Mouse (Mus musculus) olfactory bulb, adult 2 months (tissue): ENCODE measurements around the gene Timd2. TPM values are rescaled to one million over a fixed set of nuclear protein-coding genes. Genes with fewer than 3 reads are reported as not detected.
"Not testable (repeated sequence)": the region's sequence is repeated elsewhere in the genome, so short reads cannot be mapped to it uniquely, and the experiment has no call there.

Source experiments
- H3K27ac ChIP-seq: fragments of 200-500 bp; 2 replicates; pipeline ENCODE4 v1.5.1; 2012; ENCODE audit warnings: low read depth, low read length; ENCODE audit not compliant: insufficient read depth
- H3K4me1 ChIP-seq: fragments of 200-500 bp; 2 replicates; pipeline ENCODE4 v1.6.1; 2012; ENCODE audit warnings: low read length; ENCODE audit not compliant: control insufficient read depth, insufficient read depth
- H3K4me3 ChIP-seq: fragments of 200-500 bp; 2 replicates; pipeline ENCODE4 v1.5.1; 2012; ENCODE audit warnings: mild to moderate bottlenecking, low read depth, low read length, moderate library complexity; ENCODE audit not compliant: insufficient read depth
- CTCF ChIP-seq: fragments of 200-500 bp; IDR thresholded peaks from 2 replicates; pipeline ENCODE4 v1.5.1; 2012; ENCODE audit warnings: low read depth, mild to moderate bottlenecking, low read length, moderate library complexity; ENCODE audit not compliant: insufficient read depth
- POLR2A ChIP-seq: fragments of 200-500 bp; IDR thresholded peaks from 2 replicates; pipeline ENCODE4 v1.6.1; 2012; ENCODE audit warnings: mild to moderate bottlenecking, low read depth, low read length, moderate library complexity; ENCODE audit not compliant: insufficient read depth
- WGBS: fragments of 180-500 bp; shearing (Covaris S2); methylation state at CpG from one replicate; pipeline ENCODE4 v1.1.7; 2018; 5-methylcytosine and 5-hydroxymethylcytosine counted together
- polyA plus RNA-seq: library from polyadenylated mRNA; stranded (reverse); fragments of >200 nt; gene quantifications from 2 replicates; pipeline ENCODE4 v1.2.4, GENCODE M21; 2012; ENCODE audit warnings: low replicate concordance; ENCODE audit not compliant: missing spikeins, insufficient read depth, insufficient read length

Timd2 gene
- polyA plus RNA-seq, 1 experiment, result not detected

DNA sequence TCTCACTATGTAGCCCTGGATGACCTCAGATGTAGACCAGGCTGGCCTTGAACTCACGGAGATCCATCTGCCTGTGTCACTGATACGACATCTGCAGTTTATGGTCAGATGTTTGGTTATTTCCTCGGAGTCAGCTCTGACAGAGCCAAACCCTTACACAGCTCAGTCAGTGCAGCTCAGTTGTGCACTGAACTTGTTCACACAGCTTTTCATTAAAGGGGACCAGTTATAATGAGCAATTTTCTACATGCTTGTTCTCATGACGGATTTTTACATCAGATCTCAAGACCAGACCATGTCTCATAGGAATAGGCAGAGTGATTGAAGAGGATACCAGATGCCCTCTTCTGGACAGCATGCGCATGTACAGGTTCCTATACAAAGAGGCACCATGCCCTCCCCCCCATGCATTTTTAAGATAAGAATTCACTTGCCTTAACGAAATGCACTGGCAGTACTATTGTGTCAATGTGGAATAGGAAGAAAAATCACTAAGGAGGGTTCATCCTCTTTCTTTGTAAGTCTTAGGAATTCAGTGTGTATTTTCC, 26.5 kb upstream of the Timd2 start:
- no peak for TF ChIP-seq CTCF
- no peak for TF ChIP-seq POLR2A
- no peak overlapping the region for H3K27ac ChIP-seq
- WGBS, result 63% methylated on average over 6 of the region's 6 CpGs
- H3K4me3 ChIP-seq, result no peak overlapping the region
- H3K4me1 ChIP-seq, result no peaks in the 10 kb centered on the region

DNA sequence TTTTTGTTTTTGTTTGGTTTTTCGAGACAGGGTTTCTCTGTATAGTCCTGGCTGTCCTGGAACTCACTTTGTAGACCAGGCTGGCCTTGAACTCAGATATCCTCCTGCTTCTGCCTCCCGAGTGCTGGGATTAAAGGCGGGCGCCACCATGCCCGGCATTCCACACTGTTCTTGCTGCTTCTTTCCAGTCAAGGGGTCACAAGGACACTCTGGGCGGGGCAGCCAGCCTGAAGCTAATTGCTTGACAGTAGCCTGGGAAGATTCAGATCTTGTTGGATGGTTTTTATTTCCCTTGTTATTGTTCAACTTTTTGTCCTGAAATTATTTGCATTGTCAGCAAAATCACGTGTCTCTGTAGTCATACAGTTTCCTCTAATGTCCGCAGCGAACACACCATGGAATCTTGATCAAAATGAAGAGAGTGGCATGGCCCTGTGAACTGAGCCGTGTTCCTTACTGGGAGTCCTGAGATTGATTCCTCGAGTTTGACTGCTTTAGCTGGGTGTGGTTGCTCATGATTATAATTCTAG, 24.7 kb upstream of the Timd2 start:
- H3K4me3 ChIP-seq, result no peak overlapping the region
- no peak for TF ChIP-seq POLR2A
- no peak for TF ChIP-seq CTCF
- WGBS, result 91% methylated on average over 11 of the region's 11 CpGs
- H3K27ac ChIP-seq, result no peak overlapping the region
- no peaks in the 10 kb centered on the region for H3K4me1 ChIP-seq

DNA sequence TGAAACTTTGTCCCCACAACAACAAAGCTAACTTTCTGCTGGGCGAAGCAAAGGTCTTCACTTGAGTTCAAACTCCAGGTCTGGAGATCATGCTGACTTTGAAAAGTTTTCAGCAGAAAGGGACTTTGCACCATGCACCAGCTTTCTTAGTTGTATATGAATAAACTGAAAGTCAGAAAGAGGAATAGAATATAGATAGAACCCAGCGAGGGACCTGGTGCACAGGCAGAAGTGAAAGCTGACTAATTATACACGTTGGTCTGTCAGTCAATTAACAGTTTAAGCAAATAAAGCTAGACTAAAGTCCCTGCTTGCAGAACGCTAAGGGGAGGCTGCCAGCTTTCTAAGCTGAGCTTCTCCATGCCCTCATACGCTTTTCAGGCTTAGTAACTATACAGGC, 8.0 kb downstream of the Timd2 start:
- no peaks in the 10 kb centered on the region for H3K4me1 ChIP-seq
- WGBS, result 76% methylated on average over 5 of the region's 5 CpGs
- no peak overlapping the region for H3K27ac ChIP-seq
- no peak overlapping the region for H3K4me3 ChIP-seq
- TF ChIP-seq CTCF (no peak), POLR2A (no peak)

DNA sequence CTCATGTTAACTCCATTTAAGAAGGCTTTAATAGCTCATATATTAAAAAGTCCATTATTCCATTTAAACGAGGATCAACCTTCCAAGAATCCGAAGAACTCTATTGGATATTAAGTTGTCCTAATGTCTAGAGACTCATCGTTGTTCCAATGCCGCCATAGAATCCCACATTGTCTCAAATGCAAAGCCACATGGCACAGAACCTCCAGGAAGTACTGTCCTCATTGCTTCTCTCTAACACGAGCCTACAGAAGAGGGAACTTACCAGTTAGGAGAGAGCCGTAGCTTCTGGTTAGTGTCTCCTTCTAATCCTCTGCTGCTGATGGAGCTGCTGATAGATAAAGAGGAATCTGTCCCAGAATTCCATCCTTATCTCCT, 8.6 kb downstream of the Timd2 start:
- no peak overlapping the region for H3K27ac ChIP-seq
- TF ChIP-seq POLR2A, result no peak
- TF ChIP-seq CTCF, result no peak
- no peak overlapping the region for H3K4me3 ChIP-seq
- 87% methylated on average over 6 of the region's 6 CpGs for WGBS
- no peaks in the 10 kb centered on the region for H3K4me1 ChIP-seq

DNA sequence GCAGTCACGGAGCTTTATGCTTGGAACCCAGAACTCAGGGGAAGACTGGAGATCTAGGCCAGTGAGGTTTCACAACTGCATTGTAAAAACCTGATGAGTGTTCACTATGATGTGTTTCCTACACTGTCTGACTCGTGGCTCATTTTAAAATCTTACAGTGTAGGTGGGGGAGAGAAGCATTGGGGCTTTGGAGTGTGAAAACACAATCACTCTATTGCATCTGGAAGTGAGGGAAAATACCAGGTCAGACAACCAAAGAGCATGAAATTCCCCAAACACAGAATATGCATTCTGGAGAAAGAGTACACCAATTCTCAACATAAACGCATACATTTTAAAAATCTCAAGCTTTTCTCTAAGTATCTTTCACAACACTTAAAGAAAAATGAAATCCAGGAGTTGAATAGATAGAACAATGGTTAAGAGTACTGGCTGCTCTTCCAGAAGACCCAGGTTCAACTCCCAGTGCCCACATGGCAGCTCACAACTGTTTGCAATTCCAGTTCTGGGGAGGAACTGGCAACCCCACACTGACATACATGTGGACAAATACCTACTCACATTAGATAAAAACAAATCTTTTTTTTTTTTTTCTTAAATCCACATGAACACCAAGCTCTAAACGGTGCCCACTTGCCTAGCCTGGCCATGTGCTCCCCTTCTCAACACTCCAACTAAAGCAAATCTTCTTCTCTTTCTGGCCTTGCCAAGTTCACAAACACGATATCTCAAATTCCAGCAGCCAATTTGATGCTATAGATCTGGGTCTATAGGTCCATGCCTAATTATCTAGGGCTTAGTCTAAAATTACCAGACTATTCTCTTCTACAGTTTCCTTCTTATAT, 9.2 kb downstream of the Timd2 start:
- TF ChIP-seq POLR2A, result no peak
- no peak for TF ChIP-seq CTCF
- WGBS, result 88% methylated on average over 5 of the region's 5 CpGs
- no peak overlapping the region for H3K4me3 ChIP-seq
- H3K4me1 ChIP-seq, result no peaks in the 10 kb centered on the region
- no peak overlapping the region for H3K27ac ChIP-seq

DNA sequence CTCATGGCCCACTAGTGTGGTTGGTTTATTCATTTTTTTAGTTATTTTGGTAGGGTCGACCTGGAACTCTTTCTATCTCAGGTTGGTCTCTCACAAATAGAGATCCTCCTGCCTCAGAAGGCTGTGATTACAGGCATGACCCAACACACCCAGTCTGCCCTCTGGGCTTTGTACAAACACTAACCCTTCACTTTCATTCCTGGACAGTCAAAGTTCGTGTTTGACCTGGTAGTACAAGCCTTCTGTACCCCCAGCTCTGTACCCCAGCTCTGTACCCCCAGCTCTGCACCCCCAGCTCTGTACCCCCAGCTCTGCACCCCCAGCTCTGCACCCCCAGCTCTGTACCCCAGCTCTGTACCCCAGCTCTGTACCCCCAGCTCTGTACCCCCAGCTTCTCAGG, 11.0 kb downstream of the Timd2 start:
- H3K4me3 ChIP-seq, H3K4me1 ChIP-seq, H3K27ac ChIP-seq: not testable (repeated sequence)
- WGBS, result 80% methylated on average over 2 of the region's 2 CpGs

DNA sequence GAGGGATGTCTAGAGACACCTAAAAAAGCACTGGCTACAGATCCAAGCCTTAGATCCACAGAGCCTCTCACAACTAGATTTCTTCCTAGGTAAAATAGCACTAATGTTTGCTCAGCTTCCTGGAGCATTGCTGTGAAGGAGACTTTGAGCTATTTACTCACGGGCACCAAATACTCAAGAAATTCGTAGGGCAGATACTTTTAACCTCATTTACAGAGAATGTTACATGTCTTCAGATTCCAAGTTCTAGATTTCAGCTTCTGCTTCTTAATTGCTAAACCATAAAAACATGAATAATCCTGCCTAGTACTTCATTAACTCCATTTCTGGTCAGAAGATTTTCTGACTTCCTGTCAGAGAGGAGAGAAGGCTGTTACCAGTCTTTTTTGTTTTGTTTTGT, 16.7 kb downstream of the Timd2 start:
- TF ChIP-seq POLR2A (no peak), CTCF (no peak)
- no peak overlapping the region for H3K27ac ChIP-seq
- no peaks in the 10 kb centered on the region for H3K4me1 ChIP-seq
- no peak overlapping the region for H3K4me3 ChIP-seq
- WGBS, result 92% methylated on average over 2 of the region's 2 CpGs

DNA sequence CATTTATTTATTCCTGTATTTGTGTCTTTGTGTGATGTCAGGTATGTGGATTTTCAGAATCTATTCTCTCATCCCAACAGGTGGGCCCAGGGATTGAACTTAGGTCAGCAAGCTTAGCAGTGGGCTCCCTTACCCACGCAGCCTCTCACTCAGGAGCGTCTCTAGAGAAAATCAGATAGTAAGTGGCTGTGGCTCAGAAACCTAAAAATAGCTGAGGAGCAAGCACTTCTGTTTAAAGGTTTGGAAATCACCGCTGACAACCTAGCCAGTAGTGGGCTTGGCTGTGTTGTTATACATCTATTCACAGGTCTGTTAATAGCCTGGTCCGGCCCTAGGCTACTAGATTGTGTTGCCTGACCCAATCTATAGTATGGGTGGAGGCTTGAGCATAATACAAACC, 23.1 kb downstream of the Timd2 start:
- no peaks in the 10 kb centered on the region for H3K4me1 ChIP-seq
- H3K27ac ChIP-seq, result no peak overlapping the region
- TF ChIP-seq POLR2A (no peak), CTCF (no peak)
- 52% methylated on average over 4 of the region's 4 CpGs for WGBS
- no peak overlapping the region for H3K4me3 ChIP-seq

DNA sequence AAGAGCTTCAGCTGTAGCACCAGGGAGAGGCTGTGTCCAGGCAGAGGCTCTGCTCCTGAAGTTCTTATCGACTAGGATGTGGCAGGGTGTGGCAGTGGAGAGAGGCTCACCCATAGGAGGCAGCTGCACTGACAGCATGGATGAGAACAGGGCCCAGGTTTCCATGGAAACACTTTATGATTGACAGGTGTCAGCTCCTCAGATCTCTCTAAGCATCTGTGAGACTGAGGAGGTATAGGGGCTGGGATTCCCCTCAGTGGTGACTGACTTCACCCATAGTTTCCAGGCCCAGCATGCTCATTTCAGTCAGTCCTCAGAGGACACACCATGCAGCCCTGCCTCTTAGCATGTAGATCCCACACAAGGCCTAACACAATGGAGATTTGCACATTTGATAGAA, 24.0 kb downstream of the Timd2 start:
- Histone ChIP-seq H3K4me3 (no peak overlapping the region), H3K4me1 (no peaks in the 10 kb centered on the region), H3K27ac (no peak overlapping the region)
- TF ChIP-seq CTCF (no peak), POLR2A (no peak)
- 84% methylated on average over 1 of the region's 1 CpGs for WGBS
